Mouse (Mus musculus): Measurements from ENCODE around the gene Rpl11. TPM values are rescaled to one million over a fixed set of nuclear protein-coding genes. Genes with fewer than 3 reads are reported as not detected.

Rpl11 gene
- polyA plus RNA-seq (2014; fragmentation: Illumina TruSeq; extraction: RNeasy Lipid Tissue Mini Kit (QIAGEN cat#74804); ENCODE audit: insufficient read depth, low read depth, low replicate concordance) = 1,220 TPM

GRCm38 (mm10) chr4:136053247-136053596 lies at the start of gene Rpl11:
Gene Rpl11, minus strand, starts transcription at chr4:136053428.

GRCm38 (mm10) chr4:136021549-136022047 lies 31.6 kb downstream of the Rpl11 start, which contains the start of gene Eloa:
Gene Eloa, minus strand, starts transcription at chr4:136021763.

GRCm38 (mm10) chr4:135986943-135987710 lies 66.1 kb downstream of the Rpl11 start, which contains the start of gene Pithd1:
Gene Pithd1, minus strand, starts transcription at chr4:135987264.

Other genes starting within 250 kb of the Rpl11 start
- 50.1 TPM for gene Srsf10, start 197.7 kb downstream of the Rpl11 start, polyA plus RNA-seq (2014; fragmentation: Illumina TruSeq; extraction: RNeasy Lipid Tissue Mini Kit (QIAGEN cat#74804); ENCODE audit: insufficient read depth, low read depth, low replicate concordance)
- 85.8 TPM for gene Pnrc2, start 179.6 kb downstream of the Rpl11 start, polyA plus RNA-seq (2014; fragmentation: Illumina TruSeq; extraction: RNeasy Lipid Tissue Mini Kit (QIAGEN cat#74804); ENCODE audit: insufficient read depth, low read depth, low replicate concordance)
- gene Cnr2, start 158.0 kb downstream of the Rpl11 start, polyA plus RNA-seq (2014; fragmentation: Illumina TruSeq; extraction: RNeasy Lipid Tissue Mini Kit (QIAGEN cat#74804); ENCODE audit: insufficient read depth, low read depth, low replicate concordance) = 4.0 TPM
- gene Fuca1, start 132.7 kb downstream of the Rpl11 start, polyA plus RNA-seq (2014; fragmentation: Illumina TruSeq; extraction: RNeasy Lipid Tissue Mini Kit (QIAGEN cat#74804); ENCODE audit: insufficient read depth, low read depth, low replicate concordance) = 117 TPM
- gene Hmgcl, start 107.0 kb downstream of the Rpl11 start, polyA plus RNA-seq (2014; fragmentation: Illumina TruSeq; extraction: RNeasy Lipid Tissue Mini Kit (QIAGEN cat#74804); ENCODE audit: insufficient read depth, low read depth, low replicate concordance) = 50.8 TPM
- gene Gale, start 89.7 kb downstream of the Rpl11 start, polyA plus RNA-seq (2014; fragmentation: Illumina TruSeq; extraction: RNeasy Lipid Tissue Mini Kit (QIAGEN cat#74804); ENCODE audit: insufficient read depth, low read depth, low replicate concordance) = 14.7 TPM
- 72.0 TPM for gene Lypla2, start 80.8 kb downstream of the Rpl11 start, polyA plus RNA-seq (2014; fragmentation: Illumina TruSeq; extraction: RNeasy Lipid Tissue Mini Kit (QIAGEN cat#74804); ENCODE audit: insufficient read depth, low read depth, low replicate concordance)
- gene Pithd1, start 66.2 kb downstream of the Rpl11 start, polyA plus RNA-seq (2014; fragmentation: Illumina TruSeq; extraction: RNeasy Lipid Tissue Mini Kit (QIAGEN cat#74804); ENCODE audit: insufficient read depth, low read depth, low replicate concordance) = 27.2 TPM
- 15.1 TPM for gene Eloa, start 31.7 kb downstream of the Rpl11 start, polyA plus RNA-seq (2014; fragmentation: Illumina TruSeq; extraction: RNeasy Lipid Tissue Mini Kit (QIAGEN cat#74804); ENCODE audit: insufficient read depth, low read depth, low replicate concordance)
- gene Id3, start 90.1 kb upstream of the Rpl11 start, polyA plus RNA-seq (2014; fragmentation: Illumina TruSeq; extraction: RNeasy Lipid Tissue Mini Kit (QIAGEN cat#74804); ENCODE audit: insufficient read depth, low read depth, low replicate concordance) = 258 TPM
- 9.4 TPM for gene E2f2, start 119.0 kb upstream of the Rpl11 start, polyA plus RNA-seq (2014; fragmentation: Illumina TruSeq; extraction: RNeasy Lipid Tissue Mini Kit (QIAGEN cat#74804); ENCODE audit: insufficient read depth, low read depth, low replicate concordance)
- 3.5 TPM for gene Asap3, start 152.9 kb upstream of the Rpl11 start, polyA plus RNA-seq (2014; fragmentation: Illumina TruSeq; extraction: RNeasy Lipid Tissue Mini Kit (QIAGEN cat#74804); ENCODE audit: insufficient read depth, low read depth, low replicate concordance)
- 24.7 TPM for gene Tcea3, start 194.3 kb upstream of the Rpl11 start, polyA plus RNA-seq (2014; fragmentation: Illumina TruSeq; extraction: RNeasy Lipid Tissue Mini Kit (QIAGEN cat#74804); ENCODE audit: insufficient read depth, low read depth, low replicate concordance)
- 6.5 TPM for gene Zfp46, start 231.3 kb upstream of the Rpl11 start, polyA plus RNA-seq (2014; fragmentation: Illumina TruSeq; extraction: RNeasy Lipid Tissue Mini Kit (QIAGEN cat#74804); ENCODE audit: insufficient read depth, low read depth, low replicate concordance)

Measured in lung, adult 10 weeks (tissue).